Mouse (Mus musculus): Measurements from ENCODE around the gene Ccdc153.

GRCm38 (mm10) chr9:44239447-44239846 lies 1.0 kb upstream of the Ccdc153 start:
- TF ChIP-seq CTCF (IDR thresholded peaks at IDR 0.05; ENCODE audit: low read depth, low read length) (peak; percentile 77), EP300 (IDR thresholded peaks at IDR 0.05; ENCODE audit: insufficient read depth, low read depth, low read length) (no peak), POLR2A (IDR thresholded peaks at IDR 0.05; ENCODE audit: insufficient read depth, low read length) (no peak)
